Mouse (Mus musculus) gastrocnemius, adult 18-20 months (tissue): ENCODE measurements around the gene Vmn1r206. TPM values are rescaled to one million over a fixed set of nuclear protein-coding genes. Genes with fewer than 3 reads are reported as not detected.
"Not testable (repeated sequence)": the region's sequence is repeated elsewhere in the genome, so short reads cannot be mapped to it uniquely, and the experiment has no call there.

Experiments
- DNase-seq: peaks from one replicate; pipeline ENCODE4 v3.0.0; 2021; ENCODE audit warnings: low spot score
- long read RNA-seq, 2 experiments: library from polyadenylated mRNA; stranded (forward); transcript quantifications; one replicate each; pipeline ENCODE4 v2.0.0; 2021
- total RNA-seq, 2 experiments: library from RNA; stranded (reverse); gene quantifications; 2 replicates each; pipeline ENCODE4 v1.2.3; 2021

Vmn1r206 gene
- total RNA-seq = not detected
- long read RNA-seq, experiment 1 = 0 reads
- long read RNA-seq, experiment 2 = 0 reads

- DNase-seq = not testable (repeated sequence)
Measured at GRCm38 (mm10) chr13:22624151-22624550, at the start of gene Vmn1r206. TSS of gene Vmn1r206 (minus strand) at chr13:22624251.

DNA sequence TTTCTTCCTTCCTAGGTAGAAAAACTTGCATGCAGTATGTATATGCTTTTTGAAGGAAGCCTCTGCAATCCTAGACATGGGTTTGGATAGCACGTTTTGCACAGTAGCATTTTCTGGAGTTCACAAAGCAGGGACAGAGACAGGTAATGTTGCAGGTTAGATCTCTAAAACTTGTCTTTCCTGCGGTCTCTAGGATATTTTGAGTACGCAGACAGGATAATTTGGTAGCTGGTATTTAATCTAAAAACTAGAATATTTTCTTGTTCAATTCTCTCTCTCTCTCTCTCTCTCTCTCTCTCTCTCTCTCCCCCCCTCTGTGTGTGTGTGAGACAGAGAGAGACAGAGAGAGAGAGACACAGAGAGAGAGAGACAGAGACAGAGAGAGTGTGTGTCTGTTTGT lies 31.2 kb downstream of the Vmn1r206 start, which contains the start of gene Vmn1r205:
TSS of gene Vmn1r205 (minus strand) at position 101 of the 400 bp plus-strand sequence.
- no peak for DNase-seq

DNA sequence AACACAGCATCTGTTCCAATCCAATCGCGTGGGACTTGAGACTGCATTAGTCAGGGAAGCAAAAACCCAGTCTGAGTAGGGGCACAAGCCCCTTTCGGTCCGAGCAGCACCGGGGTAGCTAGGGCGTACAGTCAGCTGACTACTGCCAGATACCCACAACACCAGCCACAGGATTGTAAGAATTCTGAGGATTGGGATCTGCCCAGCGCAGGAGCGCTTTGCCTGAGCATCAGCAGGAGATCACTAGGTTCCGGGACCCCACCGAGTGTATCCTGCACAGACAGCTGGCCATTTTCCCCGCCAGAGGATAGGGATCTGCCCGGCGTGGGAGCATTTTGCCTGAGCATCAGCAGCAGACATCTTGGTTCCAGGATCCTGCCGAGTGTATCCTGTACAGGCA lies 40.7 kb downstream of the Vmn1r206 start:
- DNase-seq = not testable (repeated sequence)

GRCm38 (mm10) chr13:22574911-22575310 lies 49.1 kb downstream of the Vmn1r206 start:
- DNase-seq = not testable (repeated sequence)

Other genes starting within 250 kb of the Vmn1r206 start
- gene Vmn1r199, start 244.4 kb downstream of the Vmn1r206 start, total RNA-seq = not detected
- gene Vmn1r200, start 233.9 kb downstream of the Vmn1r206 start, total RNA-seq = not detected
- gene Vmn1r201, start 152.3 kb downstream of the Vmn1r206 start, total RNA-seq = not detected
- gene Vmn1r202, start 118.9 kb downstream of the Vmn1r206 start, total RNA-seq = not detected
- not detected for gene Vmn1r203, start 106.1 kb downstream of the Vmn1r206 start, total RNA-seq
- not detected for gene Vmn1r204, start 71.1 kb downstream of the Vmn1r206 start, total RNA-seq
- gene Vmn1r205, start 31.3 kb downstream of the Vmn1r206 start, total RNA-seq = not detected
- gene Vmn1r207-ps, start 105.4 kb upstream of the Vmn1r206 start, total RNA-seq = not detected
- gene Vmn1r208, start 153.1 kb upstream of the Vmn1r206 start, total RNA-seq = not detected
- not detected for gene Vmn1r209, start 185.4 kb upstream of the Vmn1r206 start, total RNA-seq
- not detected for gene Vmn1r210, start 207.1 kb upstream of the Vmn1r206 start, total RNA-seq
- gene Vmn1r211, start 233.3 kb upstream of the Vmn1r206 start, total RNA-seq = not detected